Mouse (Mus musculus) testis, postnatal 14 days (tissue): ENCODE results near the gene Zfp37.
A peak's percentile ranks its signal among the peaks of the same experiment; 100 is the strongest.
"Not testable (repeated sequence)": the region's sequence is repeated elsewhere in the genome, so short reads cannot be mapped to it uniquely, and the experiment has no call there.

Source experiments
- DNase-seq: peaks from one replicate; pipeline ENCODE4 v3.0.0; 2021; ENCODE audit warnings: low spot score

Zfp37 gene

GRCm38 (mm10) chr4:62210035-62210434, 20.8 kb downstream of the Zfp37 start:
- no peak for DNase-seq

GRCm38 (mm10) chr4:62208696-62209380, 22.0 kb downstream of the Zfp37 start:
- no peak for DNase-seq

- DNase-seq = peak; percentile 87
These were observed 22.8 kb downstream of the Zfp37 start for GRCm38 (mm10) chr4:62207851-62208695.

- no peak for DNase-seq
These were observed 30.8 kb downstream of the Zfp37 start for GRCm38 (mm10) chr4:62199923-62200529.

GRCm38 (mm10) chr4:62188778-62189177, 42.1 kb downstream of the Zfp37 start:
- no peak for DNase-seq

- DNase-seq = no peak
These were observed 53.6 kb downstream of the Zfp37 start for GRCm38 (mm10) chr4:62177282-62177681.

GRCm38 (mm10) chr4:62174471-62174870, 56.4 kb downstream of the Zfp37 start:
- DNase-seq = no peak

- DNase-seq = not testable (repeated sequence)
These were observed 63.2 kb downstream of the Zfp37 start for GRCm38 (mm10) chr4:62167636-62168035.

- DNase-seq = no peak
These were observed 72.4 kb downstream of the Zfp37 start for GRCm38 (mm10) chr4:62158401-62158800.

GRCm38 (mm10) chr4:62150811-62151210, 80.0 kb downstream of the Zfp37 start, which contains the start of gene Mup21:
Gene Mup21, minus strand, starts transcription at chr4:62150863.
- no peak for DNase-seq
